Mouse (Mus musculus) mouse embryonic stem cell (cell line): ENCODE data around the gene Maml3.

Experiments used
- in situ Hi-C, 2 experiments: fragments of 300-500 bp; cut with MboI; formaldehyde crosslinking; loops; 1 replicate in 1 of 2; 3 replicates in 1 of 2; pipeline ENCODE4 v1.14.3; 2019 to 2020; ENCODE audit warnings: low sequenced_read_pairs in 2 of 2, low pct_unique_long_range_greater_than_20kb in 1 of 2, mixed read lengths in 1 of 2; ENCODE audit not compliant: unreplicated experiment in 1 of 2

Gene Maml3

DNA sequence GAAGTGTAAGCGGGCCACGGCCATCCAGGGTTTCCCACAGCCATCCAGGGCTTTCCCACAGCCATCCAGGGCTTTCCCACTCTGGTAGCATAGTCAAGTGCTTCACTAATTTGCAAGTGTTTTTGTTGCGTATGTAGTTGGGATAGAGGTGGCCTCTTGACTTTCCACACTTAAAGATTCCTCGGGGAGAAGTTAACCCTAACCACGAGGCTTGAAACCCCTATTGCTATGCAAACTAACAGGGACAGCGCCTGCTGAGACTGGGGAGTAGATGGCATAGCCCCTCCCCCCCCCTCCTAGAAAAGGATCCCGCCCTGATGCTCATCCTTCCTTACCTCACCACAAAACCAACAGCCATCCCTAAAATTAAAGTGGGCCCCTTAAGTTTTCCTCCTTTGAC lies 82.4 kb downstream of the Maml3 start:
- in situ Hi-C loops: no loop called here

DNA sequence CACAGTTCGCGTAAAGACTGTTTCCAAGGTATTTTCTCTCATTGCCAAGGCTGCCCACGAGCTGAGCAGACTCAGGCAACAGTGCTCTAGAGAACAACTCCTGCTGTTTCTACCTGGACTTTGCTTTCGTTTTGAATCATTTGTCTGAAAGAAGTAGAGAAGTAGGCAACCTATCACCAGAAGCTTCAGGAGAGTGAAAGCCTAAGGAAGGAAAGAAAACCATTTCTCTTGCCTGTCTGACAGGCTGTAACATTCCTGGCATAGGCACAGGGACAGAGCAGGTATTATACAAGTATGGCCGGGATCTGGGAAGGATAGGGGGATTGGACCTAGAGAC lies 86.8 kb downstream of the Maml3 start:
- in situ Hi-C loops: no loop called here

DNA sequence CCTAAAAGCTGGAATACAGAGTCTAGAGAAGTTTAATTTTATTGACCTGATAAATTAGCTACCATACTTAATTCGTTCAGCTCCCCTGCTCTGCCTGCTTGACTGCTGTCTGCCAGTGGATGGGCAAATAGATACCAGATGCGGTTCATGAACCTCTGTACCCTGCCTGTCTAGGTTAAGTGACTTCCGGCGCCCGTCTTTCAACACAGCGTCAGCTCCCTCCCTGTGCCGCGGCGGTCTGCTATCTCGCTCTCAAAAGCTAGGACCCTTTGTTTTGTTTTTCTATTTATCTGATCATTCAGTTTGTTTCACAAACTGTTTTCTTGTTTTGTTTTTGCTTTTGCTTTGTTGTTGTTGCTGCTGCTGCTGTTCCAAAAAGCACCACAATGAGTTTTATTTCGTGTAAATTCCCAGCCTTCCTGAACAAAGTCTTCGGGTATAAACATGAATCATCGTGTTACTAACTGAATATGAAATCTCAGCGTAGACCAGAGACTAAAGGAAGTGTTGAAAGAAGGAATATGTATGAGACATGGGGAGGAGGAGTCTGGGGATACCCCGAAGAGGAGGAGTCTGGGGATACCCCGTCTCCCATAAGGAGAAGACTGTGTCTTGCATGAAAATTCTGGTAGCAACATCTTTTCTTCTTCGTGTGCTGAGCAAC lies 87.3 kb downstream of the Maml3 start:
- in situ Hi-C loops: no loop called here

DNA sequence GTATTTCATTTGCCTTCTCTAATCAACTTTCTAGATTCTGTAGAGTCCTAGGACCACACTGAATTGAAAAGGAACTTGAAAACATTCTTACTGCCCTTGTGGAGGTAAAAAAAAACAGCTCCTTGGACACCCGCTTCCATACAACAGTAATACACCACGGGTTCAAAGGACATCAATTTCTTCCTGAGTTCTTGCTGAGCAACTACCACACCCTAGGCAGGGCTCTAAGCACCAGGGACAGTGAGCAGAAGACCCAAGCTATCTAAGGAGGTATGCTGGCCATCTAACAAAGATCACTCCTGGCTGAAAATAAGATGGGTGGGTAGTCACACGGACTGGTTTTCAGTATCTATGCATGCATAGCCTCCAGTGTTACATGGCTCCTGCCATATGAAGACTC lies 88.7 kb downstream of the Maml3 start:
- in situ Hi-C loops: no loop called here

DNA sequence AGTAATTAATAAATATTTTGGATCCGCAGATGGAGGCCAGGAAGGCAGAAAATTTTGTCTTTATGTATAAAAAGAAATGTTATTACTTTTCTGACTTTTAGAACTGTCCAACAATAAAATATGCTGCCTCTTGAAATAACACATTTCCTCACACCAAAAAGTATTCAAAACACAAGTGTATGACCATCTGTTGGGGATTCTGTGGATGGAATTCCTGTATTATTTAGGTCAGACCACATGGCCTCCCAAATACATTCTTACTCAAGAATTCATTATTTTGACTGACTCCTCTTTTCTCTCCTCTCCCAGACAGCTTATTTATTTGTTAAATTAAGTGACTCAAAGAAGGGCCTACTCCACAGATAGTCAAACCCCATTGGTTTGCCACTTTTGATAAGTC lies 89.3 kb downstream of the Maml3 start:
- in situ Hi-C loops: no loop called here

DNA sequence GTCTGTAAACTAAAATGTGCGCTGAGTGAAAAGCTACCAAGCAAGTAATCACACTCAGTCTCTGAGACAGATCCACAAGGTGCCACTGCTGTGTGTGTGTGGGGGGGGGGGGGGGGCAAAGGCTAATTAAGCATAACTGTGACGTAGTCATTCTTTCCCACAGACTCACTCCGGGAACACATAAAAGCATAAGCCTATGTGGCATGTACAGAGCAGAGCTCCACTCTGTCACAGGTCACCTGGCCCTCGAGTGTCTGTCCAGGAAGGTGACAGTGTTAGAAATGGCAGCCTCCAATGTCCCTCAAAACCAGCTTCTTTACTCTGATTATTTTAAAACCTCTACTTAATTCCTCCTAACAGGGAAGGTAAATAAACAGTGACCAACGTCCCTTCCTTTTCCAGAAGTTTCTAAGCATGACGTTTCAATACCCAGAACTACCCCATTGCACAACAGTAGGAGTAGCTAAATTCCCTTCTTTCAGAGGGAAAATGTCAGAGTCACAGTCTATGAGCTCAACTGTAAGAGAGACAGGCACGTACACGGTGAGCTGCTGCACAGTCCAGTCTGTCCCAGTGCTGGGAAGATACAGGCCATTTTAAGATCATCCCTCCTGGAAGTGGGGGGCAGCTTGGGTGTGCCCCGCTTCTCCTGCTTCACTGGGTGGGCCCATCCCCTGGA lies 93.7 kb downstream of the Maml3 start:
- in situ Hi-C loops: no loop called here

DNA sequence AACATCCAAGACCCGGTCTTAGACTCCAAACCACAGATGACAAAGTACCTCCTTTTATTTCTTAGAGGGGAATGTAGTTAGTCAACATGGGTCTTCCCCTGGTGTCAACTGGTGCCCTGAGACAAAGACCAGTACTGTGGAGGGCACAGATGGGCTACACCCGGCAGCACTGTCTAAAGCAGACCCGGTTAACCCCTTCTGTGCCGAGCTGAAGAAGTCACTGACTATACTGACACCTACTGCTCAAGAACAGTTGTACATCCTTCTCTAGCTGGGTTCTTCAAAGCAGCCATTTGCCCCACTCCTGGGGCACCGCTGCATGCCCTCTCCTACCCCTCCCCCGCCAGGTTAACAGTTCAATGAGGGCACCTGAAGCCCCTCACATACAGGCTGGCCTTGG lies 95.6 kb downstream of the Maml3 start:
- in situ Hi-C loops: no loop called here

DNA sequence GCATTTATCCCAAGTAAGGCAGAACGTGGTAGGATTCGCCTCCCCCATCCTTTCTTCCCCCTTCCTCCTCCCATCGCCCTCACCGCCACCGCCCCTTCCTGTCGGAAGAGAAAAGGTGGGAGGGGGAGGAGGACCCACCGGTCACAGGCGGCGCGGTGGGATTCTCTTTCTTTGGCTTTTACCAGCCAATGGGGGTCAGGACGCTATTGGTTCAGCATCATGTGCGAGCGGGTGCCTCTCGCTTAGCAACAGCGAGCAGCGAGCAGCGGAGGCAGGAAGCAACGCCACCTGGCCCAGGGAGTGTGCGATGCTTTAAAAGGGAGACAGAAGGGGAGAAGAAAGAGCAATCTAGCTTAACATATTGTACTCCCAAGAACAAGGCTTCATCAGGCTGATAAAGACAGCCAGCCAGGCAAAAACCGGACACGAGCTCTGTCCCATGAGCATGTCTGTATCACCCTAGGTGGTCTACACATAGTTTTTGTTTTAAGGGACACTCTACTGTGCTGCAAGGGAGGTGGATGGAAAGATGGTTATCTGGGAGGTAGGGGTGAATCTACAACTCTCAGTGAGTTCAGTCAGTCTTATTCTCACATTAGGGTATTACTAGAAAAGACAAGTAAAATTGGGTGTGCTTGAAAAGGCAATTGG lies 97.1 kb downstream of the Maml3 start:
- in situ Hi-C loops: no loop called here

DNA sequence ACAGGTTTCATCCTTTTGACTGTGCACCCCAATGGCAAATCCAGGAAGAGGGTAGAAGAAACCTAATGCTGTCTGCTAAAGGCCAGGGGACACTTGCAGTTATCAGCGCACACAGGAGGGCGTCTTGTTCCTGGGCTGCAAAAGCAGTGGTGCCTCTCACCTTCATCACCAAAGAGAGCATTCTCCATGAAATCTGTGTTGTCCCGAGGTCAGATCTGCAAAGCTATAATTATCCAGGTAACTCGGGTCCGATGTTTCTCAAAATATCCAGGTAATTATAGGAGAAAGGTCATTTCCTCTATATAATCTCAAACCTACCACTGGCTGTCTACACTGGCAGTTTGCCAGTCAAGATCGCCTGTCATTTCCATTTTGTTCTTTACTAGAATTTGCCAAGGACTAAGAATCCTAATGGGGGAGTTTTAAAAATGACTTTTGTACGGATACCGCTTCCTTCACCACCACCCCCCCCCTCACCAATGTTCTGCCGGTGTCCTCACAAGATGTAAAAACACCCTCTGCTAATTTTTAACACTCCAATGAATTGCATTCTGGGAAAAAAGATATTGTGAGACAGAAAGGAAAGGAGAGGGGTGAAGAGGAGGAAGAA lies 98.0 kb downstream of the Maml3 start:
- in situ Hi-C loops: no loop called here

DNA sequence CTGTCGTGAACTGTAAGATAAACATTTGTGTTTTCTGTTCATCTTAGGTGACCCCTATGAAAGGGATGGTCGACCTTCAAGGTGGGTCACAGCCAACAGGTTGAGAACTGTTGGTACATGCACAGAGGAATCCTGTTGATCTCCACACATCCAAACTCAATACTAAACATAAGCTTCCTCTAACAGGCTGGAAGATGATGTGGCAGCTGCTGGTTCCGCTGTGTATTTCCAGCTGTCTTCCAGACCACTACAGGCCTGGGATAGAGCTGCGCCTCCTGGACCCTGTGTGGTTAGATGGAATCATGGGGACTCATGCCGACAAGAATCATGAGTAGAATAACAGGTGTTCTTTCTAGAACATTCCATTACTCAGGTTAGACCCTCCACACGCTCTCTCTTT lies 101.2 kb downstream of the Maml3 start:
- in situ Hi-C loops: no loop called here

DNA sequence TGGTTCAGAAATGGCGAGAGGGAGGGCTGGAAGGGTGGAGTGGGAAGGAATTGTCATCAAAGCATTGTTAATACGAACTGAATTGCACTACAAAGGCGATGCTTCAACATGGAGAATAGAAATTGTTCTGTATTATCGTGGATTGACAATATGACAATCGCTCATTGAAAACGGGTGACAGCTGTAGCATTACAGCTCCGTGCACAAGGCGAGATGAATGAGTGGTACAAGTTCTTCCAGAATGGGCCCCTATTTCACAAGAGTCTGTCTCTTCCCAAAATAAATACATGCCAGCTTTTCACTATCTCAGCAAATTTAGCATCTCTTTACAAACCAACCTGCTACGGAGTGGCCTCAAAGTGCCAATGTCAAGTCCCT lies 103.4 kb downstream of the Maml3 start:
- in situ Hi-C loops: no loop called here

DNA sequence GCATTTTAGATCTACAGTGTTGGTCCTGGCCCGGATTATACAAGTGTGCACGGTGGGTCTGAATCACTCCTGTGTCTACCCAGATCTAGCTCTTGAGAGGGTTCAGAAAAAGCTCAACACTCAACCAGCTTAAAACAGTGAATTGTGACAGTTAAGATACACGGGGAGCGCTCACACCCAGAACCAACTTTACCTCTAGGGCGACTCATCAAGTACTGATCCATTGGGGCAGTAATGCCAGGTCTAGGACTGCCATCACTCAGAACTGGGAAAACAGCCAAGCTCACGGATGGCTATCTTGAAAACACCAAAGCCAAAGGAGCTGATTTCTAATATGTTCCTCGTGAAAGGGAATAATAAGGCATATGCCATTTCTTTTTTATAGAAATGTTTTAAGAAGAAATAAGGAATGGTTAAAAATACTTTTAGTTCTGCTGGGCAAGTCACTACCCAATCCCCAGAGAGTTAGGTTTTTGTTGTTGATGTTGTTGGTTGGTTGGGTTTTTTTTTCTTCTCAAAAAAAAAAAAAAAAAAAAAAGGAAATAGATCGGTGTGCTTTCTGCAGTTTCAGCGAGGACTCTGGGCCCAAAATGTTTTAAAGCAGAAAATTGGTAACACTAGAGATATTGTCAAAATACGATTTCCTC lies 103.9 kb downstream of the Maml3 start:
- in situ Hi-C loops: no loop called here

DNA sequence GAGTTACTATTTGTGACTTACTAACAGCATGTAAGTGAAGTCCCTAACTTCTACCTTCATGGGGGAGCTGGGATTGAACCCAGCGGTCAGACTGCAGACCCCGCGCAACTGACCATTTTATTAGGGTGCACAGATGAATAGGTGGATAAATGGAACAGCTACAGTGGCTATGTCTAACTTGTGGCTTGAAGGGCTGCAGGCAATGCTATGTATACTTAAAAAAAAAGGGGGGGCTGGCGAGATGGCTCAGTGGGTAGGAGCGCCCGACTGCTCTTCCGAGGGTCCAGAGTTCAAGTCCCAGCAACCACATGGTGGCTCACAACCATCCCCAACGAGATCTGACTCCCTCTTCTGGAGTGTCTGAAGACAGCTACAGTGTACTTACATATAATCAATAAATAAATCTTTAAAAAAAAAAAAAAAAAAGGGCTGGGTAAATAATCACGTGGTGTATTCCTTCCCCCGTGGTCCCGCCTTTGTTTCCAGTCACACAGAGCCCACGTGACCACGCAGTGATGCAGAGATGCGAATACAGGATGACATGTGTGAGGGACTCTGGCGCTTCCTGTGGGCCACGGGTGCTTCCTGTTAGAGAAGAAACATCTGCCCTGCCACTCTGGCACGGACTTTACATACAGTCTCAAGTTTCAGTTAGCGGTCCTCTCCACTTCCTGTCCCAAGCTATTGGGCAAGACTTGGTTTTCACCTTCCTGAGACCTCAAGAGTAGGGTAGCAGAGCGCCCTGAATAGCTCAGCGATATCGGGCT lies 105.0 kb downstream of the Maml3 start:
- in situ Hi-C loops: no loop called here

DNA sequence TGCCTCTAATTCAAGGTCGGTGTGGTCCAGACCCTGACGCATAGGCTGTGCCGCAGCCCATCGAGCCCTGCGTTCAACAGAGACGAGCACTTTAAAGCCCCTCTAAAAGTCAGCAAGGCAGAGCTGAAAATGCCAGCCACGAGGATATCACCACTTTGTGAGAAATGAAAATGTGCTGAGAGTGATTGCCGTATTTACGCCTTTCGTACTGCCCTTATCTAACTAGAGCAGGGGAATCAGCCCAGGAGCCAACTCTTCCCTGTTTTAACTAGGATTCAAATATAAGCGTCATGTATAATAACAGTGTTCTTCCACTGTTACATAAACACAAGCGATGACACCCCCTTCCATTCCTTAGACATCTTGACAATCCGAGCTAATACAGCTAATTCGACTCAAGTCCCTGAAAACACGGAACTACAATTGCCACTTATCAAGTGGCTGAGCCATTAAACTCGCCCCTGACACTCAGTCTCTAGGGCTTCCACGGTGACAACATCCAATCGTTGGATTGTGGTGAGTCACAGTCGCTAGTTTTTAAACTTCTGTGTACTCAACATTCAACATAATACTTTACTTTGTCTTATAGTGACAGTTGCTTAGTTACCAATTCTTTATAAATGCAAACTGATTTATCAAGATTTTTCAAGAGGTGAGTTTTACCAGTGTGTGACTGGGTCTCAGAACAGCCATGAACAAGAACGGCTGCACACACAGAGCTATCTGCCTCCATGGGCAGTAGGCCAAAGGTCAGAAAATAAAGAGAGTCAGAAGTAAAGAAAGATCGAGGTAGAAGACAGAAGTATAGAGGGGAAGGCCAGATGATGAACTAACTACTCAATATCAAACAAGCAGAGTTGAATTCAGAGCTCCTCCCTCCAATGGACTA lies 106.1 kb downstream of the Maml3 start:
- in situ Hi-C loops: no loop called here

DNA sequence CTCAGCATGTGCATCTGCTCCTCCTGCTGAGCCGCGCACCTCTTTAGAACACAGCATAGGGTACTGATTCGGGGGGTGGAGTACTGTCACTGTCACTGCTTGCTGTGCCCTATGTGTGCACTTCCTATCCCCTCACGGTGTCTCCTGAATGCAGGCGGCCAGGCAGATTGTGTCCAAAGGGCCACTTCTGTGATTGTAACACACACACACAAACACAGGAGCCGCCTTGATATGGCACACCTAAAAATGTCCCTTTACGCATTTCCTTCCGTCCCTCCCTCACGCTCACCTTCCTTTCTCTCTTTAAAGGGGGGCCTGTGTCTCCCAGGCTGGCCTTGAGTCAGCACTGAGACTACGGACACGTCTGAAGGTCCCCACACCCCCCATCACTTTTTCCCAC lies 107.3 kb downstream of the Maml3 start:
- in situ Hi-C loops: no loop called here

DNA sequence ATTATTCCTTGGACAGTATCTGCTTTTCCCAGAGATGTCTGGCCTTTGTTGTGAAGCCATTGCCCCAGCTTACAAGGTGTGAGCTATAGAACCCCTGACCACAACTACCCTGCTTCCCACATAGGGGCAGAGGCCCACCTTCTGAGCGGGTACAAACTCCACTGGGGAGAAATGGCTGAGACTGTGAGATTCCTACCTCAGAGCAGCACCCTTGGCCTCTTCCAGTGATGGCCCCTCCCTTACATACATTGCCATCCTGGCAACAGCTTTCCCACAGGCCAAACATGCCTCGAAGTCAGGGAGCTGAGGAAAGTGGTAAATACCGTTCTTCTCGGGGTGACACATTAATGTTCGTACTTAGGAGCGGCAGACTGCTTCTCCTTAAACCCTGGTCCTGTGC lies 118.4 kb downstream of the Maml3 start:
- in situ Hi-C loops: no loop called here

DNA sequence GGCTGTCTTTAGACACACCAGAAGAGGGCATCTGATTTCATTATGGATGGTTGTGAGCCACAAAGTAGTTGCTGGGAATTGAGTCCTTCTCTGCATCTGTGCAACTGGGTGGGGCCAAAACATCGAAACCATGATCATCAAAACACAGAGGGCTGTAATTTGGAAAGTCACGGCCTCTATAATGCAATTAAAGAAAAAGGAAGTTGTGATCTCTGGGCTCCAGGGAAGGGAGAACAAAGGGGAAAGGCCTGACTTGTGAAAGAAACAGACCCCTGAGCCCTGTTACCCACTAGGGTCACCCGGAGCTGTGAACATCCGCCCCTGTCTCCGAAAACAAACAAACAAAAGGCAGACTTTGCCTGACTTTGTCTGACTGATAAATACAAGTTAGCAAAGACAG lies 123.4 kb downstream of the Maml3 start:
- in situ Hi-C loops: no loop called here
